Mouse (Mus musculus) C2C12 (cell line): ENCODE measurements around the gene Mlip. TPM values are rescaled to one million over a fixed set of nuclear protein-coding genes. Genes with fewer than 3 reads are reported as not detected.

Experiments
- H3K27me3 ChIP-seq: one replicate; pipeline ENCODE4 v1.6.1; 2011; ENCODE audit not compliant: control insufficient read depth, insufficient read depth, insufficient read length
- H3K36me3 ChIP-seq: one replicate; pipeline ENCODE4 v1.6.1; 2011; ENCODE audit not compliant: control insufficient read depth, insufficient read depth
- H3K4me3 ChIP-seq: one replicate; pipeline ENCODE4 v1.5.1; 2011; ENCODE audit warnings: mild to moderate bottlenecking, control low read depth; ENCODE audit not compliant: poor library complexity, insufficient read depth, severe bottlenecking
- H3K79me2 ChIP-seq: one replicate; pipeline ENCODE4 v1.6.1; 2011; ENCODE audit not compliant: control insufficient read depth, insufficient read depth
- H3K79me3 ChIP-seq: one replicate; pipeline ENCODE4 v1.6.1; 2011; ENCODE audit warnings: low read depth, control low read depth
- H3ac ChIP-seq: one replicate; pipeline ENCODE3; 2011; ENCODE audit warnings: low read depth; ENCODE audit not compliant: control insufficient read depth, insufficient read length
- CEBPB ChIP-seq: IDR thresholded peaks from one replicate; pipeline ENCODE4 v1.6.1; 2011; ENCODE audit warnings: low read depth, mild to moderate bottlenecking, control low read depth, moderate library complexity
- CTCF ChIP-seq: IDR thresholded peaks from one replicate; pipeline ENCODE4 v1.5.1; 2011; ENCODE audit not compliant: control insufficient read depth, insufficient read depth, insufficient read length
- FOSL1 ChIP-seq: IDR thresholded peaks from one replicate; pipeline ENCODE4 v1.8.0; 2011; ENCODE audit warnings: mild to moderate bottlenecking, low read length; ENCODE audit not compliant: poor library complexity, insufficient read depth, severe bottlenecking
- MAX ChIP-seq: IDR thresholded peaks from one replicate; pipeline ENCODE4 v1.6.1; 2011; ENCODE audit warnings: mild to moderate bottlenecking, control low read depth
- MYOD1 ChIP-seq: IDR thresholded peaks from one replicate; pipeline ENCODE4 v1.6.1; 2011; ENCODE audit warnings: low read depth; ENCODE audit not compliant: control insufficient read depth, insufficient read length
- MYOG ChIP-seq: IDR thresholded peaks from one replicate; pipeline ENCODE4 v1.6.1; 2011; ENCODE audit not compliant: control insufficient read depth, insufficient read length; ENCODE audit errors: extremely low read depth
- USF1 ChIP-seq: IDR thresholded peaks from one replicate; pipeline ENCODE4 v1.6.1; 2011; ENCODE audit warnings: low read depth, mild to moderate bottlenecking, control low read depth, moderate library complexity
- polyA plus RNA-seq: library from polyadenylated mRNA; unstranded; fragments of >200 nt; fragmentation: generic; extraction: Trizol; gene quantifications from one replicate; pipeline ENCODE4 v1.2.1, GENCODE M21; 2012; ENCODE audit warnings: missing spikeins

Mlip gene
- polyA plus RNA-seq, 1 experiment = 0.02 TPM

- Histone ChIP-seq H3K79me3 (no peaks in the 10 kb centered on the region), H3K27me3 (no peaks in the 10 kb centered on the region), H3K4me3 (no peak overlapping the region), H3ac (no peak overlapping the region), H3K79me2 (no peaks in the 10 kb centered on the region), H3K36me3 (no peaks in the 10 kb centered on the region)
- TF ChIP-seq FOSL1 (no peak), CEBPB (no peak), USF1 (no peak), CTCF (no peak), MYOD1 (no peak), MAX (no peak), MYOG (no peak)
These were observed 87.3 kb downstream of the Mlip start for GRCm38 (mm10) chr9:77265268-77266017.

- H3K79me2 ChIP-seq = no peaks in the 10 kb centered on the region
- H3K79me3 ChIP-seq = no peaks in the 10 kb centered on the region
- no peak overlapping the region for H3K4me3 ChIP-seq
- TF ChIP-seq CTCF (no peak), CEBPB (no peak), MYOD1 (no peak), MAX (no peak), FOSL1 (no peak), MYOG (no peak), USF1 (no peak)
- H3ac ChIP-seq = no peak overlapping the region
- no peaks in the 10 kb centered on the region for H3K36me3 ChIP-seq
- no peaks in the 10 kb centered on the region for H3K27me3 ChIP-seq
These were observed 93.7 kb downstream of the Mlip start for GRCm38 (mm10) chr9:77259052-77259451.

- no peak overlapping the region for H3K4me3 ChIP-seq
- H3K79me2 ChIP-seq = no peaks in the 10 kb centered on the region
These were observed 94.5 kb downstream of the Mlip start for GRCm38 (mm10) chr9:77258265-77258664.

GRCm38 (mm10) chr9:77254514-77254913, 98.3 kb downstream of the Mlip start:
- no peaks in the 10 kb centered on the region for H3K79me2 ChIP-seq
- no peaks in the 10 kb centered on the region for H3K27me3 ChIP-seq
- no peaks in the 10 kb centered on the region for H3K36me3 ChIP-seq
- no peak overlapping the region for H3ac ChIP-seq
- no peaks in the 10 kb centered on the region for H3K79me3 ChIP-seq
- no peak overlapping the region for H3K4me3 ChIP-seq
- TF ChIP-seq CTCF (no peak), USF1 (no peak)

More at GRCm38 (mm10) chr9:77258265-77258664, 94.5 kb downstream of the Mlip start:
- no peak for TF ChIP-seq MAX
- TF ChIP-seq FOSL1 = no peak
- TF ChIP-seq MYOD1 = no peak
- TF ChIP-seq USF1 = no peak
- TF ChIP-seq MYOG = no peak
- no peak for TF ChIP-seq CEBPB
- no peak for TF ChIP-seq CTCF
- Histone ChIP-seq H3K79me3 (no peaks in the 10 kb centered on the region), H3K36me3 (no peaks in the 10 kb centered on the region), H3ac (no peak overlapping the region), H3K27me3 (no peaks in the 10 kb centered on the region)

- no peak overlapping the region for H3K4me3 ChIP-seq
- H3K79me3 ChIP-seq = no peaks in the 10 kb centered on the region
- H3K79me2 ChIP-seq = no peaks in the 10 kb centered on the region
- H3K36me3 ChIP-seq = no peaks in the 10 kb centered on the region
- H3K27me3 ChIP-seq = no peaks in the 10 kb centered on the region
- H3ac ChIP-seq = no peak overlapping the region
- TF ChIP-seq MYOG (no peak), FOSL1 (no peak), CTCF (no peak), MYOD1 (no peak), MAX (no peak), CEBPB (no peak), USF1 (no peak)
These were observed 100.0 kb downstream of the Mlip start for GRCm38 (mm10) chr9:77252761-77253160.

GRCm38 (mm10) chr9:77252134-77252533, 100.6 kb downstream of the Mlip start:
- no peak for TF ChIP-seq FOSL1
- TF ChIP-seq MYOG = no peak
- no peak for TF ChIP-seq CTCF
- TF ChIP-seq CEBPB = no peak
- TF ChIP-seq MYOD1 = no peak
- no peak for TF ChIP-seq MAX
- TF ChIP-seq USF1 = no peak
- Histone ChIP-seq H3K79me2 (no peaks in the 10 kb centered on the region), H3K36me3 (no peaks in the 10 kb centered on the region), H3K27me3 (no peaks in the 10 kb centered on the region), H3K79me3 (no peaks in the 10 kb centered on the region), H3ac (no peak overlapping the region), H3K4me3 (no peak overlapping the region)
